Mouse (Mus musculus) hematopoietic stem cell, adult 5-6 weeks (primary cell): ENCODE results near the gene Rapgef2. TPM values are rescaled to one million over a fixed set of nuclear protein-coding genes. Genes with fewer than 3 reads are reported as not detected.
A peak's percentile ranks its signal among the peaks of the same experiment; 100 is the strongest.
"Not testable (repeated sequence)": the region's sequence is repeated elsewhere in the genome, so short reads cannot be mapped to it uniquely, and the experiment has no call there.

Source experiments
- ATAC-seq, 2 experiments: fragments of 125-278 bp in 1 of 2; replicated peaks in 1 of 2; 2 replicates each; pipeline ENCODE4 v1.8.0; 2016 to 2017; ENCODE audit warnings: inconsistent platforms in 2 of 2, mild to moderate bottlenecking in 2 of 2, moderate number of reproducible peaks in 2 of 2, low read depth in 1 of 2, moderate TSS enrichment in 1 of 2; ENCODE audit not compliant: low FRiP score in 2 of 2, poor library complexity in 2 of 2, severe bottlenecking in 2 of 2, insufficient read depth in 1 of 2, low TSS enrichment in 1 of 2
- total RNA-seq: library from RNA; stranded (forward); fragments of 172-1452, 232-1000 nt; gene quantifications from 2 replicates; pipeline ENCODE4 v1.2.3, GENCODE M21; 2017

Rapgef2 gene
- total RNA-seq, 1 experiment from 2014 or later = 18.5 TPM

DNA sequence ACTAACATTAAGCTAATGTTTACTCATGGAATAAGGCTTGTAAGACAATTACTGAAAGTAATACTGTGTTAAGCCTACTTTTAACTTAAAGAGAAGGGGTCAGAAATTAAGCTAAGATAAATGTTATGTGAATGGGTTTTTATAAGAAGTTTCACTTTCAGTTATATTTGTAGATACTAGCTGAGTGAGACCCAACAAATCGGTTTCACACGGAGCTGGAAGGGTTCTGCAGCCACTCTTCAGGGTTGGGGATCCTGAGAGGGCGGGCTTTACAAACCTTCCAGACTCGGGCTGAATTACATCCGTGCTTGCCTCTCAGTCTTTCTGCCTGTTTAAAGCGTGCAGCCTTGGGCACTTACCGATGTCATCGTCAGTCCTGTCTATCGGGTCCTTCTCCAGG lies 182.7 kb downstream of the Rapgef2 start:
- ATAC-seq = no peak

DNA sequence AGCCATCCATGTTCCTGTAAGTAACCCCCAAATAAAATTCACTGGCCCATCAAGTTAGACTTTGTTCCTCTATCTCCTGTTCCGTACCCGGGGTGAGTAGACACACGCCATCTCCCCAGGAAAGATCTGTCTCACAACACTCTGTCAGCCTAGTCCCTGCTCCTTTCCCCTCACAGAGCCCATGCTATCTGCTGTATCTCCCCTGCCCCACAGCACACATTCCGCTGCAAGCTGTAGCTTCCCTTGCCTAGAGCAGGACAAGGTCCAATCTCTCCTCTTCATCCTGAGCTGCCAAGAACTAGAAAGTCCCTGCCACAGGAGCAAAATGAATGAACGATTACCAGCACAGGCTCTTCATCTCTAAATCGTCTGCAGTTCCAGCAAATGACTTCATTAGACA lies 184.6 kb downstream of the Rapgef2 start:
- ATAC-seq = no peak

DNA sequence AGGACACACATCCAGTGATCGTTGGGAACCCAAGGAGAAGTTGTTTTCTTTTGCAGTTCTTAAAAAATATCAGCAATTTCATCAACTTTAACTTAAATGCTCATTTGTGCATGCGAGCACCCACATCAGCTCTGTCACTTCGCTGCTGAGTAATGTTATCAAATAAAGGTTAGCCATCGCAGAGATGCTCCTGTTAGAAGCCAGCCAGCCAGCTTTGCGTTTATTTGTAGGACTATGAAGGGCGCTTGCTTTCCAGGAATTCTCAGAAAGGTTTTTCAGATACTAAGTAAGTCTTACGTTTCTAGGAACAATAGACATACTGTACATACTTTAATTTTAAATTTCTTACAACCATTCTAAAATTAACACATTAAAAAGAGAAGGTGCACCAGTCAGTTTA lies 185.5 kb downstream of the Rapgef2 start:
- no peak for ATAC-seq

- peak; percentile 37 to 39; a peak in 2 of 4 replicates for ATAC-seq
Observed at GRCm38 (mm10) chr3:79089091-79089490, 197.2 kb downstream of the Rapgef2 start.

DNA sequence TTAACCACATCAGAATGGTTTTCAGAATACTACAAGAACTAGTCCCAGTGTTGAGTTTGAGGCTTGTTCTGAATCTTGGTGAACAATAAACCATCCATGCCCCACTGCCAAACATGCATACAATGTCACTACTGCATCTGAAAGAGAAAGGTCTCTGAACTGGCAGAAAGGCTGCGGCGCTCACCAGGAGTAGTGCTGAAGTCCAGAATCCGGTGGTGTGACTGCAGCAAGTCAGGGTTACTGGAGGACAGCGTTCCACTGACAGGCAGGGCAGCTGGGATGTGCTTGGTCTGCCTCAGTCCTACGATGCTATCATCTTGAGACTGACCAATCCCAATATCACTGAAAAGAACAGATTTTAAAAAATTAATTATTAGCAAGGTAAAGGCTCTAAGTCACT lies 197.9 kb downstream of the Rapgef2 start:
- no peak for ATAC-seq

DNA sequence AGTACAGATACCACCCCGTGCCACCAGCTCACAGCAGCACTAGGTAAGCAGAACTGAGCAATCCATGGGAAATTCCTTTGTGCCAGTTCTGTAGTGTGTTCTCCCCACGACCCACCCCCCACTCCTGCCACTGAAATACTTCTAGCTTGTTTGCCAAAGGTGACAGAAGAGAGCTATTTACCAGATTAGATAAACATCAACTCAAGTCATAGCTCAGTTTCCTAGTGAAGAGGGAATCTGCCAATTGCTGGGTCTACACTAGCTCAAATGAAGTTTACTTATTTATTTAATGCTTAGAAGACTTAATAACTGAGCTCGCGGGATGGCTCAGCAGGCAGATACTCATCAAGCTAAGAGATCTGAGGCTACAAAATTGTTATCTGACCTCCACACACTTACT lies 200.0 kb downstream of the Rapgef2 start:
- no peak for ATAC-seq

- ATAC-seq = no peak
Observed at GRCm38 (mm10) chr3:79083881-79084280, 202.4 kb downstream of the Rapgef2 start.

- ATAC-seq = no peak
Observed at GRCm38 (mm10) chr3:79083030-79083429, 203.3 kb downstream of the Rapgef2 start.

DNA sequence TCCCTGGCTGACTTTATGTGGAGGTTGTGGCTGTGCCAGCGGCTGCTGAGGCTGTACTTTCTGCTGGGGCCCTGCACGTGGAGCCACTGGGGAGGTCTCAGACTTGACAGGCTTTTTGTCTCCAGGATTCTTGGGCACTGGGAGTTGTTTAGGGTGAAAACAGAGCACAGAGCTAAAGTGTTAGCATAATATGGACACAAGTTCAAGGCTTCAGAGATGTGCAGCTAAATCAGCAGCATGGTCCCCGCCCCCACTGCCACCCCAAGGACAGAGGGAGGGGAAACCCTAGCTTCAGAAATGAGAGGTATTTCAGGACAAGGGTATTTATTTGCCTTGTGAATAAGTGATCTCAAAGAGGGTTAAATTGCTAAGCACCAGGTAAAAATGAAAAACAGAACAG lies 207.2 kb downstream of the Rapgef2 start:
- no peak for ATAC-seq

- no peak for ATAC-seq
Observed at GRCm38 (mm10) chr3:79074970-79075369, 211.3 kb downstream of the Rapgef2 start.

- ATAC-seq = no peak
Observed at GRCm38 (mm10) chr3:79073541-79074244, 212.6 kb downstream of the Rapgef2 start.

- ATAC-seq = peak; percentile 67 to 80; a peak in 3 of 4 replicates
Observed at GRCm38 (mm10) chr3:79071561-79071960, 214.8 kb downstream of the Rapgef2 start.

DNA sequence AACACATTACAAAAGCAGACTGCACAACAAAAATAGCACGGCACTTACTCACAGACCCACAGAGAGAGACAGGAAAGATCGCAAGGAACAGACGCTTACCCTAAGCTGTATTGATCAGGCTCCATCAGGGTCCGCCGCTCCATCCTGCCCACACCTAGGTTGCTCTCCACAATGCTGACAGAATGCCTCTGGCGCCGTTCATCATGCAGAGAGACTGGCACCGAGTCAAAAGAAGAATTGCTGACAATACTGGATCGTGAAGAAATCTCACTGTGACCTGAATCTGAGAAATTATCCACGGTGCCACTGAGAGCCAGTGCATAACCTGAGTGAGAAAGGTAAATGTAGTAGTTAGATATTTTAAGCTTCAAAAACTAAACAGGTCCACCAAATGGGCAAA lies 216.4 kb downstream of the Rapgef2 start:
- no peak for ATAC-seq

DNA sequence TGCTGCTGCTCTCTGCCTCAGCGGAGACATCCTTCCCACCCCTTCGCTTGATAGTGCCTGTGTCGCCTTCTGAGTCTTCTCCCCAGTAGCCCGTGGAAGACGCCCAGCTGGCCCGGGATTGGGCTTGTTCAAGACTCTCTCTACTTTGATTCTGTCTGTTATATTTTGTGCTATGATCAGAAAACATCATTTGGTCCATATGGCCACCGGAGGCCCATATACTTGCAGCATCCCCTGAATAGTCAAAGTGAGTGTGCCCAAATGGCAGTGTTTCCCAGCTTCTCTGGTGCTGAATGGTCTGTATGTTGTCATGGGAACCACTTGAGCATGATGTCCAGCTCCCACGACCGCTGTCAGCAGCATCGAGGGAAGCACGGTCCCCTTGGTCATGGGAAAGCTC lies 217.3 kb downstream of the Rapgef2 start:
- no peak for ATAC-seq

DNA sequence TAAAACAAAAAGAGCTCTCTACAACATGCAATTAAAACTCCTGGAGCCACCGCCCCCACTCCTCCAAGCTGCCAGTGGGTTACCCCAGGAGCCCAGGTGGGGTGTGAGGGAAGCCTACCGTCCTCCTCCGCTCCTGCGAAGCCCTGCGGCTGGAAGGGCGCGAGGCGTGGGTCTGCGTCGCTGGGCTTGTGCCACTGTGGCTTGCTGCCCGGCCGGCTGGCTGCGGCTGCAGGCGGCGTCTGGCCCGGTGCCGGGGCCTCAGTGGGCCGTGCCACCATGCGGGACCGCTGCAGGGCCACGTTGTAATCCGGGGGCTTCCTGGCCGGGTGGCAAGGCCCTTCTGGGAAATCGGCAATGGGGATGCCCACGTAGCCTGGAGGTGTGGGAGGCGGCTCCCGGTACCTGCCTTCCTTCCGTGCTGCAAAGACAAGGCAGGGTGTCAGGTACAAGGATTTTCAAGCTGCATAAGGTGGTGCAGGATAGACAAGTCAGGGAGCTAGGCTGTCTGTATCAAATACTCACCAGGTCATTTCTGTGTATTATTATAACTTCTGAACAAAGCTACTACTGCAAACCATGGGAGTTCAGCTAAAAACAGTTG lies 219.8 kb downstream of the Rapgef2 start:
- no peak for ATAC-seq

DNA sequence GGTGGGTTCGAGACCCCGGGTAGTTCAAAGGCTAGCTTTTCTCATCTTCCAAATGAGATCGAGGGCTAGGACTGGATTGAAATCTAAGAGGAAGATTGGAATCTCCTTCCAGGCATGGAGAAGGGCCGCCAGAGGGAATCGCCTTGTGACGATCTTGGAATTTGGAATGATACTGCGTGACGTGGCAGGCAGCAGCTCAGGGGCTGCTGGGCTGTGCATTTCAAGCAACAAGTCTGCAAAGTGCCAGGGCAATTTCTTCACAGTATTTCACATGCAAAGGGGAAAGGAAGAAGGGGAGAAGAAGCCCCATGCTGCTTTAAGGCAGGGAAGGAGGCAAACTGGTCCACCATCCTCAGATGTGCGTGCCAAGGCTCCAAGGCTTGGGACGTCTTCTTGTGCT lies 222.2 kb downstream of the Rapgef2 start:
- ATAC-seq = no peak

DNA sequence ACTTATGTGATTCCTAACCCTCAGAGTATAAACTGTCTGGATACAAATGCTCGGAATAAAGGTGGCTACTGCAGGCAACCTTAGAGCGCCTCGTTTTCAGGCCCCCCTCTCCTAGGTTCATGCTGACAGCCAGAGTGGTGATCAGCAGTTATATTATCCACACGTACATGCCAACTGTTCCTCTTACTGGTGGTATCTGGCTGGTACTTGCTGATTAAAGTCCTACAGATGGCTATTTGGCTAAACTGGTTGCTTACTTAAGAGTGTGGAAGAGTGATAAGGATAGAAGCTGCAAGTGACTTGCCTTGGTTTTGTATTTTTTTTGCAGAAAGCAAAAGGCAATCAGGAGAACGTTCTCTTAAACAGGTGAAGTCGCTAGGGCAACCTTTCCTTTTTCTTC lies 224.9 kb downstream of the Rapgef2 start:
- ATAC-seq = no peak; a peak in 1 of 4 replicates

GRCm38 (mm10) chr3:79058491-79058890 lies 227.8 kb downstream of the Rapgef2 start:
- not testable (repeated sequence) for ATAC-seq

DNA sequence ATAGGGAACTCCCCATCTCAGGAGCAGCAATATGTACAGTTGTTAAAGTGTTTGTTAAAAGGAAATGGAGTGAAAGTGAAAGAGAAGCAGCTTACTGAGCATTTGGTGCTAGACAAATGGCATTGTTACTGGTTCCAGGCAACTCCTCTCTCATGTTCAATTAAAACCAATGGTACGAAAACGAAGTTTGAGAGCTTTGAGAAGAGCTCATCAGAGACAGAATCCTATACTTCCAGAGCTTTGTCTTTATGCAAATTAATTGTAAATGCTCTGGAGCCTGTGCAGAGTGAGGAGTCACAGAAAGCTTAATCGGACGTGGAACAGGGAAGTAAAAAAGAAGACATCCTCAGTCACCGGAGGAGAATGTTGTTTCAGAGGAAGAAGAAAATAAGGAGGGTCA lies 241.1 kb downstream of the Rapgef2 start:
- ATAC-seq = no peak
